Mouse (Mus musculus) urinary bladder, adult 2 months (tissue): ENCODE data around the gene Farp1. TPM values are rescaled to one million over a fixed set of nuclear protein-coding genes. Genes with fewer than 3 reads are reported as not detected.

Experiments used
- DNase-seq: peaks from one replicate; pipeline ENCODE4 v3.0.0; 2022; ENCODE audit warnings: low spot score
- polyA plus RNA-seq: library from polyadenylated mRNA; depleted of rRNA; stranded (reverse); fragments of >200 nt; gene quantifications from 2 replicates; pipeline ENCODE4 v1.2.3, GENCODE M21; 2012; rRNA removed

Farp1 gene
- polyA plus RNA-seq, 1 experiment = 31.7 TPM

GRCm38 (mm10) chr14:121310325-121311080, 275.5 kb downstream of the Farp1 start:
- DNase-seq = no peak

DNA sequence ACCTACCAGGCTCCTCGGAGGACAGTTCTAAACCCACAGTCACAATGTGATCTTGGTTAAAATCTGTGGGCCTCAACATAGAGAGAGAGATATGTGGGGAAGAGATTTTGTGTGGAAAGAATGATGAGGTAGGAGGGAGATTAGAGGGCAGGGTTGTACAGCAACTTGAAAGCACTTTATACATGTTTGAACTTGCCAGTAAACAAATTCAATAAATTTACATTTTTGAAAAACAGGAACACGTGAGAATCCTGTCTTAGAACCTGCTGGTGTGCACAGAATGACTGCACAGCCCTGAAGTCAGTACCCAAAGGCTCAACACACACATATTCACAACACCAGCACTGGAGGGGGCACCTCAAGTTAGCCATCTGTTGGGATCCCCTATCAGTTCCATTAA, 276.1 kb downstream of the Farp1 start:
- no peak for DNase-seq

DNA sequence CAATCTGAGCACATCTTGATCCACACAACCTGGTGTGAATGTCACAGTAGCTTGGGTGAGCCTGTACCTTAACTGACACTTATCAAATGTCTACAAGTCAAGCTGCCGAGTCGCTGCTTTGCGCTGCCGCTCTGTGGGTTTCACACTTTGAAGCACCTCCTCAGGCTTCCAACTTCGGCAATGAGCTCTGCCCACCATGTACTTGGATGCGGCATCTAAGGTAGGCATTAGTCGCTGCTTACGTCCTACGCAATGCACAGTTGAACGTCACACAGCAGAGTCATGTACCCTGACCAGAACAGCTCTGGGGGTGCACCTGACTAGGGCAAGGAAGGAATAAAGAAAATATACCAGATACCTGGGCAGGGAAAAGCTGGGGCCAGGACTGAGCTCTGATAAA, 278.3 kb downstream of the Farp1 start:
- DNase-seq = no peak

- DNase-seq = no peak
Observed at GRCm38 (mm10) chr14:121314934-121315333, 279.9 kb downstream of the Farp1 start.

GRCm38 (mm10) chr14:121316136-121316535, 281.1 kb downstream of the Farp1 start:
- DNase-seq = no peak

DNA sequence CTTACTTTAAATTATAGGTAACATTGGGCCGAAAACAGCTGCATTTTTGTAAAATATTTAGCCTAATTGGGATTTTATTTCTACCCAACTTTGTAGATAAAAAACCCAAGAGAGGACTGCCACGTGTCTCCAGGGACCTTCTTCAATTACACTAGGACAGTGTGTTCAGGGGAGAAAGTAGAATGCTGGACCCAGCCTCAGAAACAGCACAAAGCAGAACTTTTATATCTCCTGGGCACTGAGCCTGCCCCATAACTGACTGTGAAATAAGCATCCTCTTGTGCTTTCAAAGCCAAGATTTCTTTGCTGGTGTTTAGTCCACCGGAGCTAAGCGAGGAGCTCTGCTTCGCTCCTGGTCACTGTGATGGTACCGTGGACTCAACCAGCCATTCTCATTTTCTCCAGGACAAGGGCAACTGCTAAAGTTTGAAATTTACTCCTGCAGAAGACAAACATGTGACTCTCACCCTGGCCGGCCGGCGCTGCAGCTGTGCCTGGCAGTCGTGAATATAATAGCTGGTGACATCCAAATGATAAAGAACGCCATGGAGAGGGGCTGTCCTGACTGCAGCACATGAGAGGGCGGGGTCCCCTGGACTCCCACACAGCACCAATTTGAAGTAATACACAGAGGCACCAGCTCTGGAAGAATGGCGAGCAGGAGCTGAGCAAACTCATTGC, 281.8 kb downstream of the Farp1 start:
- no peak for DNase-seq

DNA sequence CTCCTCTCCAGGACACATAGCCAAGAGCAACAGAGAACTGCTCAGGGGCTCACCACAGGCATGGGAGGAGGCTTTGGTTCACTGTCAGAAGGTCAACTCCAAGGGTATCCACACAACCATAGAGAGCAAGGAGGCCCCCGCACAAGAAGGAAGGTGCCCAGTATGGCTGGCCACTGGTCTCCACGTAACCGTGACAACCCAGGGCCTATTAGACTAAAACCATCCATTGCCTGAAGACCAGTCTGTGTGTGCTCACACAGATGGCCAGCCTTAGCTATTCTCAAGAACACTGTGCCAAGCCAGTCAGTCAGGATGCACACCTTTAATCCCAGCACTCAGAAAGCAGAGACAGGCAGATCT, 282.3 kb downstream of the Farp1 start:
- DNase-seq = no peak

DNA sequence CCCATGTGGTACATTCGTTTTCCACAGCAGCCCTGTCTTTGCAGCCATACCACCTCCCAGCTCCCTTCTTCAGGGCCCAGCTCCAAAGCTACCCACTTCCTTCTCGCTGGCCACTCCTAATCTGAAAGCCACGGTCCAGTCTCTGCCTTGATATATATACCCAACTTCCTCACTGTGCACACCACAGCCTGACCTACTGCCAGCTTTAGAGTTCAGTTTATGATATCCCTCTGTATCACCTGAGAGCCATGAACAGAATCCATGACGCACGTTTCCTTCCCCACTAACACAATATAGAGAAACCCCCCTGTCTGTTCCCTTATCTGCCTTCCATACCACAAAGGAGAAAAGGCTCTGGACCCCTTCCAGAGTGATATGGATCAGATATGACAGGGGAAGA, 283.4 kb downstream of the Farp1 start:
- no peak for DNase-seq

DNA sequence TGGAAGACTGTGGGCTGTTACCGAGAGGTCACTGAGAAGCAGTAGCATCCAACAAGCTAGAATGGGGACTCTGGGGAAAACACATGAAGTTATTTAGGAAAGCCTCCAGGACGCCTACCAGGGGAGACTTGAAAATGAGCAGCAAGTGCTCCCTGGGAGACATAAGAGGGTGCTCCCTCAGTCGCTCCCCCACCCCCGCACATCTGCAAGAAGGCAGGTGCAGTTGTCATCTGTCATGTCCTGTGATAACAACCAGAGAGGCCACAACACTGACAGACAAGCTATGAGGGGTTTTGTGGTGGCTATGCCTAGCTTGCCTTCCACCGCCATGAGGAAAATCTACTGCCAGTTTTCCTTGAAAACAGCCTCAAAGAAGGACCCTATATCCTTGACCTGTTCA, 287.1 kb downstream of the Farp1 start:
- DNase-seq = no peak

GRCm38 (mm10) chr14:121322641-121323040, 287.6 kb downstream of the Farp1 start:
- no peak for DNase-seq

- no peak for DNase-seq
Observed at GRCm38 (mm10) chr14:121324521-121325330, 289.7 kb downstream of the Farp1 start.

GRCm38 (mm10) chr14:121326432-121326831, 291.4 kb downstream of the Farp1 start:
- DNase-seq = no peak

DNA sequence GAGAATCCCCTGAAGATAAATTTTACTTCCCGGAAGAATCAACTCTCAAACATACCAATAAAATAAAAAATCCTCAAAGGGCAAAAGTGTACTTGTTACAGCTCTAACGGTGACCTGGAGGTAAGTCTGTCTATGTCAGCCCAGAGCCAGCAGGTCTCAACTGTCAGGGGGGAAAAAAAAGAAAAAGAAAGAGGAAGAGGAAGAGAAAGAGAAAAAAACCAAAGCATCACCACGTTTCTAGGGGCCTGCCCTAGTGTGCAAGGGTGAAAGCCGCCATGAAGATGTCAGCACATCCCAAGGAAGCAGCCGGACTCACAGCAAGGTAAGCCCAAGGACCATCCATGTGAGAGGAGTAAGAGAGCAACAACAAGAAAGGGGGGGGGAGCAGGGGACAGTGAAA, 293.9 kb downstream of the Farp1 start:
- DNase-seq = no peak

DNA sequence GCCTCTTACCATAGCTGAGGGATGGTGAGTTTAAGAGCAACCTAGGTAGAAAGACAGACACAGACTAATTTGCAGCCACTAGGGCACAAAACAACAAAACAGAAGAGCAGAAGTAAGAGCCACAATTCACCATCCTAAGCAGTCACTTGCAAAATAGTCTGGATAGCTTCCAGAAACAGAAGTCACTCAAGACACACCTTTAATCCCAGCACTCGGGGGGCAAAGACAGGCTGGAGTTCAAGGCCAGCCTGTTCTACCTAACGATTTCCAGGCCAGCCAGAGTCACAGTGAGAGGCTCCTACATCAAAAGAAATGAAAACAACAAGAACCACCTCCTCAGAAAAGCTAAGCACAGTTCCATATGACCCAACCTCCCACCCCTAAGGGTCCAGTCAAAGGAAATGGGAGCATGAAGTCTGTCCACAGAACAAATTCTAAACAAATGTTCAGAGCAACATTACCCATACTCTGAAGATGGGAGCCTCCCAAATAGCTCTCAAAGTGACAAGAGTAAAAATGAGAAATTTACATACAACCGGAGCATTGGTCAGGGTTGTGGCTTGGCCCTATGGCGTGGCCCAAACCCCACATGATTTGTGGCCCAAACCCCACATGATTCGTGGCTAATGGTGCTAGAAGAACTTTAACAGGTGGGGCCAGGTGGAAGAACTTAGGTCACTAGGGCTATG, 294.5 kb downstream of the Farp1 start:
- DNase-seq = no peak

GRCm38 (mm10) chr14:121330090-121330408, 295.0 kb downstream of the Farp1 start:
- no peak for DNase-seq

Other genes starting within 250 kb of the Farp1 start
- gene Ipo5, start 124.0 kb upstream of the Farp1 start, polyA plus RNA-seq = 63.4 and 81.9 TPM in 2 replicates